Mouse (Mus musculus) MEL (cell line): ENCODE measurements at regions not wholly inside any gene's neighbourhood (a gene's known extent, or its start where the extent isn't known, plus 50 kb on each side); places are given as distances from the start of the nearest gene placed in this dataset.

Experiments
- DNase-seq: peaks from one replicate; pipeline ENCODE4 v3.0.0; 2011; ENCODE audit warnings: low read depth, low spot score
- H3K27ac ChIP-seq: 2 replicates; pipeline ENCODE4 v1.5.1; 2012; ENCODE audit warnings: low read depth, mild to moderate bottlenecking, control low read depth, low read length, moderate library complexity; ENCODE audit not compliant: control insufficient read depth
- H3K27me3 ChIP-seq, 2 experiments: fragments of 150-350 bp in 1 of 2; sonication (generic) in 1 of 2; 2 replicates each; pipeline ENCODE4 v1.6.1; 2012; ENCODE audit warnings: low read length in 2 of 2, mild to moderate bottlenecking in 2 of 2, improper control_type of control experiment in 1 of 2, moderate library complexity in 1 of 2; ENCODE audit not compliant: insufficient read depth in 2 of 2, control insufficient read depth in 1 of 2
- H3K36me3 ChIP-seq, 2 experiments: 2 replicates each; pipeline ENCODE4 v1.6.1; 2012 to 2014; ENCODE audit warnings: low read length in 2 of 2, improper control_type of control experiment in 1 of 2, inconsistent platforms in 1 of 2, mild to moderate bottlenecking in 1 of 2; ENCODE audit not compliant: insufficient read depth in 2 of 2, control insufficient read depth in 1 of 2
- H3K4me1 ChIP-seq, 2 experiments: fragments of 150-350 bp in 1 of 2; sonication (generic) in 1 of 2; 2 replicates each; pipeline ENCODE4 v1.6.1; 2012; ENCODE audit warnings: low read length in 2 of 2, improper control_type of control experiment in 1 of 2, mild to moderate bottlenecking in 1 of 2; ENCODE audit not compliant: insufficient read depth in 2 of 2, control insufficient read depth in 1 of 2
- H3K4me3 ChIP-seq, 2 experiments: fragments of 150-350 bp in 1 of 2; sonication (generic) in 1 of 2; 2 replicates each; pipeline ENCODE4 v1.5.1; 2012; ENCODE audit warnings: low read depth in 2 of 2, low read length in 2 of 2, mild to moderate bottlenecking in 2 of 2, moderate library complexity in 2 of 2, control low read depth in 1 of 2, improper control_type of control experiment in 1 of 2; ENCODE audit not compliant: control insufficient read depth in 1 of 2, insufficient read depth in 1 of 2
- H3K79me2 ChIP-seq: 2 replicates; pipeline ENCODE4 v1.6.1; 2012; ENCODE audit warnings: mild to moderate bottlenecking, low read length, moderate library complexity; ENCODE audit not compliant: control insufficient read depth, poor library complexity, insufficient read depth
- H3K9ac ChIP-seq: 2 replicates; pipeline ENCODE4 v1.6.1; 2012; ENCODE audit warnings: low read depth, mild to moderate bottlenecking, control low read depth, low read length, moderate library complexity; ENCODE audit not compliant: control insufficient read depth, poor library complexity, severe bottlenecking
- H3K9me3 ChIP-seq: fragments of 150-350 bp; sonication (generic); replicated peaks from 2 replicates; pipeline ENCODE4 v1.6.1; 2012; ENCODE audit warnings: mild to moderate bottlenecking, low read length, improper control_type of control experiment, moderate library complexity; ENCODE audit not compliant: insufficient read depth
- BHLHE40 ChIP-seq: IDR thresholded peaks from 2 replicates; pipeline ENCODE4 v1.6.1; 2012; ENCODE audit warnings: low read depth, mild to moderate bottlenecking, inconsistent platforms, low read length, improper control_type of control experiment, borderline replicate concordance
- CHD2 ChIP-seq: IDR thresholded peaks from 2 replicates; pipeline ENCODE4 v1.6.1; 2011; ENCODE audit warnings: low read length, improper control_type of control experiment
- EP300 ChIP-seq, 2 experiments: IDR thresholded peaks; 2 replicates each; pipeline ENCODE4 v1.6.1; 2011; ENCODE audit warnings: improper control_type of control experiment in 2 of 2, low read length in 2 of 2, low read depth in 1 of 2, mild to moderate bottlenecking in 1 of 2
- ETS1 ChIP-seq: IDR thresholded peaks from 2 replicates; pipeline ENCODE4 v1.6.1; 2012; ENCODE audit warnings: low read depth, mild to moderate bottlenecking, inconsistent platforms, low read length, improper control_type of control experiment, moderate library complexity
- GABPA ChIP-seq: IDR thresholded peaks from 2 replicates; pipeline ENCODE4 v1.6.1; 2012; ENCODE audit warnings: low read depth, mild to moderate bottlenecking, inconsistent platforms, low read length, improper control_type of control experiment, moderate library complexity
- HCFC1 ChIP-seq: IDR thresholded peaks from 2 replicates; pipeline ENCODE4 v1.6.1; 2012; ENCODE audit warnings: low read depth, mild to moderate bottlenecking, inconsistent platforms, low read length, improper control_type of control experiment, moderate library complexity
- MAFK ChIP-seq: IDR thresholded peaks from 2 replicates; pipeline ENCODE4 v1.6.1; 2011; ENCODE audit warnings: low read depth, mild to moderate bottlenecking, low read length, improper control_type of control experiment, borderline replicate concordance
- MAX ChIP-seq: IDR thresholded peaks from 2 replicates; pipeline ENCODE4 v1.6.1; 2011; ENCODE audit warnings: low read length, improper control_type of control experiment
- MAZ ChIP-seq: IDR thresholded peaks from 2 replicates; pipeline ENCODE4 v1.6.1; 2012; ENCODE audit warnings: low read depth, mild to moderate bottlenecking, inconsistent platforms, low read length, improper control_type of control experiment
- MEF2A ChIP-seq: IDR thresholded peaks from 2 replicates; pipeline ENCODE4 v1.6.1; 2014; ENCODE audit warnings: low read depth, mild to moderate bottlenecking, inconsistent platforms, low read length, improper control_type of control experiment; ENCODE audit not compliant: poor library complexity, insufficient replicate concordance, severe bottlenecking; ENCODE audit errors: extremely low read depth
- MYB ChIP-seq: IDR thresholded peaks from 2 replicates; pipeline ENCODE4 v1.6.1; 2011; ENCODE audit warnings: mild to moderate bottlenecking, low read depth, low read length, improper control_type of control experiment
- NELFE ChIP-seq: IDR thresholded peaks from 2 replicates; pipeline ENCODE4 v1.6.1; 2011; ENCODE audit warnings: low read depth, low read length, improper control_type of control experiment
- NRF1 ChIP-seq: IDR thresholded peaks from 2 replicates; pipeline ENCODE4 v1.6.1; 2014; ENCODE audit warnings: low read depth, mild to moderate bottlenecking, inconsistent platforms, low read length, improper control_type of control experiment, moderate library complexity; ENCODE audit not compliant: poor library complexity, insufficient read depth, severe bottlenecking
- POLR2A ChIP-seq, 2 experiments: IDR thresholded peaks; 2 replicates each; pipeline ENCODE4 v1.6.1; 2011 to 2012; ENCODE audit warnings: low read length in 2 of 2, mild to moderate bottlenecking in 2 of 2, control low read depth in 1 of 2, improper control_type of control experiment in 1 of 2, low read depth in 1 of 2, moderate library complexity in 1 of 2; ENCODE audit not compliant: control insufficient read depth in 1 of 2, insufficient read depth in 1 of 2, poor library complexity in 1 of 2
- SIN3A ChIP-seq: IDR thresholded peaks from 2 replicates; pipeline ENCODE4 v1.6.1; 2012; ENCODE audit warnings: low read length, improper control_type of control experiment, inconsistent platforms
- TAL1 ChIP-seq: IDR thresholded peaks from 2 replicates; pipeline ENCODE4 v1.6.1; 2012; ENCODE audit warnings: mild to moderate bottlenecking, inconsistent platforms, low read length, moderate library complexity, mixed read lengths
- TBP ChIP-seq: IDR thresholded peaks from 2 replicates; pipeline ENCODE4 v1.8.0; 2011; ENCODE audit warnings: low read depth, low read length, improper control_type of control experiment
- TCF12 ChIP-seq: IDR thresholded peaks from 2 replicates; pipeline ENCODE4 v1.6.1; 2014; ENCODE audit warnings: low read depth, mild to moderate bottlenecking, inconsistent platforms, low read length, improper control_type of control experiment, moderate library complexity
- UBTF ChIP-seq: IDR thresholded peaks from 2 replicates; pipeline ENCODE4 v1.6.1; 2012; ENCODE audit warnings: low read depth, mild to moderate bottlenecking, inconsistent platforms, low read length, improper control_type of control experiment, moderate library complexity, borderline replicate concordance; ENCODE audit not compliant: insufficient read depth
- USF2 ChIP-seq, 2 experiments: IDR thresholded peaks; 2 replicates each; pipeline ENCODE4 v1.6.1; 2011 to 2012; ENCODE audit warnings: improper control_type of control experiment in 2 of 2, low read length in 2 of 2, borderline replicate concordance in 1 of 2, inconsistent platforms in 1 of 2, low read depth in 1 of 2, mild to moderate bottlenecking in 1 of 2; ENCODE audit not compliant: insufficient read depth in 1 of 2
- ZKSCAN1 ChIP-seq: IDR thresholded peaks from 2 replicates; pipeline ENCODE4 v1.6.1; 2012; ENCODE audit warnings: low read depth, mild to moderate bottlenecking, inconsistent platforms, low read length, improper control_type of control experiment, moderate library complexity

DNA sequence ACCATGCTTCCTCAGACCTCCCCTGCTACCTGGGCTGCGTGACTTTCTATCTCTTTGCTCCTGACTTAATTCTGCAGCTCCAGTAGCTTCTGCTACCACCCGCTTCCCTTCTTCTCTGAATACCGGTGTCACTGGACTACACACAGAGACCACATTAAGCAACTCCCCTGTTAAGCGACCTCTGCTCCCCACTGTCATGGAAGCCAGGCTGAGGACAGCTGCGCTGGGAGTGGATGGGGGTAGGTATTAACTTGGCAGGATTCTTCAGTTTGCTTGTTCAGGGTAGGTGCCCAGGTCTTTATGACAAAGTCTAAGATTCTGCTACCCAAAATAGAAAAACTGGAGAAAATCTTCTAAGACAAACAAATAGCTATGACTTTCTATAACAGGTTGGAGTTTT, 96.0 kb downstream of the 4930444P10Rik start:
- H3K9ac ChIP-seq, result no peak overlapping the region
- no peaks in the 10 kb centered on the region for H3K36me3 ChIP-seq
- TF ChIP-seq HCFC1, result no peak
- no peak for TF ChIP-seq UBTF
- TF ChIP-seq TCF12, result no peak
- TF ChIP-seq USF2 (IDR thresholded peaks at IDR 0.05; ENCODE audit: borderline replicate concordance in 1 of 2, insufficient read depth in 1 of 2, low read depth in 1 of 2, low read length in 2 of 2), result no peak
- TF ChIP-seq EP300 (IDR thresholded peaks at IDR 0.05; ENCODE audit: low read depth in 1 of 2, low read length in 2 of 2), result no peak
- no peak for TF ChIP-seq NRF1
- TF ChIP-seq MAZ, result no peak
- DNase-seq, result no peak
- H3K27me3 ChIP-seq, result no peaks in the 10 kb centered on the region
- H3K9me3 ChIP-seq, result no peaks in the 10 kb centered on the region
- H3K4me3 ChIP-seq, result no peak overlapping the region
- no peak overlapping the region for H3K27ac ChIP-seq
- H3K4me1 ChIP-seq, result no peaks in the 10 kb centered on the region
- no peaks in the 10 kb centered on the region for H3K79me2 ChIP-seq

DNA sequence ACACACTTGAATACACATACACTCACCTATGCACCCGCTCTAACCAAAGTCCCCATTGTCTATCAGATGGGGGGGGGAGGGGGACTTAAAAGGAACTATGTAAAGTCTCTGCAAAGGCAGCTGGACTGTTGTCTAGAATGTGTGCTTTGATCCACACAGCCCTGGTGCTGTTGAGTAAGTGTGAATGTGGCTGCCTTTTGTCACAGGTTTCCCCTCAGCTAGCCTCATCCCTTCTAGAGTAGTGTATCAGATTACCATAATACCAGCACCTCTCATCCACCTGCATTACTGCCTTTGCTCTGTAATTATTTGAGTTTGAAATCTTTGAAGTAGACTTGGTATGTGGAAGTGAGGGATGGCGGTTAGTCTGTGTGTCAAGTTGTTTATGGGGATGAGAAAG, 96.8 kb downstream of the 4930444P10Rik start:
- Histone ChIP-seq H3K9me3 (no peaks in the 10 kb centered on the region), H3K27me3 (no peaks in the 10 kb centered on the region), H3K9ac (no peak overlapping the region), H3K4me3 (no peak overlapping the region), H3K79me2 (no peaks in the 10 kb centered on the region), H3K36me3 (no peaks in the 10 kb centered on the region), H3K27ac (no peak overlapping the region), H3K4me1 (no peaks in the 10 kb centered on the region)
- TF ChIP-seq UBTF (no peak), MAX (no peak), CHD2 (no peak), NELFE (no peak), TAL1 (no peak), ETS1 (no peak), POLR2A (IDR thresholded peaks at IDR 0.05; ENCODE audit: control insufficient read depth in 1 of 2, insufficient read depth in 1 of 2, low read depth in 1 of 2, low read length in 2 of 2, poor library complexity in 1 of 2) (no peak), MEF2A (no peak), SIN3A (no peak), MYB (no peak), GABPA (no peak), MAFK (no peak), BHLHE40 (no peak), EP300 (IDR thresholded peaks at IDR 0.05; ENCODE audit: low read depth in 1 of 2, low read length in 2 of 2) (no peak), TBP (no peak), ZKSCAN1 (no peak)
- no peak for DNase-seq
